Mouse (Mus musculus) adrenal gland, postnatal 36 days (tissue): ENCODE results near the gene Mphosph9. TPM values are rescaled to one million over a fixed set of nuclear protein-coding genes. Genes with fewer than 3 reads are reported as not detected.

ENCODE experiments used
- DNase-seq, 2 experiments: peaks; one replicate each; pipeline ENCODE4 v3.0.0; 2021; ENCODE audit warnings: mixed read lengths in 1 of 2
- total RNA-seq, 2 experiments: library from RNA; stranded (reverse); gene quantifications; 2 replicates each; pipeline ENCODE4 v1.2.3; 2021

Gene Mphosph9
- total RNA-seq, 2 experiments from 2014 or later = 6.8 to 10.4 TPM

GRCm38 (mm10) chr5:124214516-124215145 lies 113.1 kb downstream of the Mphosph9 start:
- DNase-seq = no peak

- peak; percentile 71 to 75 for DNase-seq
Observed at GRCm38 (mm10) chr5:124213588-124214469, 113.9 kb downstream of the Mphosph9 start.

DNA sequence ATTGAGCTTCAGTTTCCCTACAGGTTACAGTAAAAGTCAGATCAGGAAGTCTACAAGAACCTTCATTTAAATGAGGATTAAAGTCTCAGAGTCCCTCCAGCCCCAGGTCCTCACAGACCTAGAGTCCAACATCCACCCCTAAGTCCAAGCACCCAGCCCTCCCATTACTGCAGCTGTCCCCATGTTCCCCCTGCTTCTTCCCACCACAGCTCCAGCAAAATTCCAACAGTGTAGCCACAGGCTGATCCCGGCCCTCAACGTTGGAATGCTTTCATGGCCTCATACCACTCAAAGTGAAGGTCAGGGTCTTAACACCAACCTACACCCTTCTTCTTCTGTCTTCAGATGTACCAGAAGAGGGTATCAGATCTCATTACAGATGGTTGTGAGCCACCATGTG lies 116.1 kb downstream of the Mphosph9 start:
- no peak for DNase-seq

DNA sequence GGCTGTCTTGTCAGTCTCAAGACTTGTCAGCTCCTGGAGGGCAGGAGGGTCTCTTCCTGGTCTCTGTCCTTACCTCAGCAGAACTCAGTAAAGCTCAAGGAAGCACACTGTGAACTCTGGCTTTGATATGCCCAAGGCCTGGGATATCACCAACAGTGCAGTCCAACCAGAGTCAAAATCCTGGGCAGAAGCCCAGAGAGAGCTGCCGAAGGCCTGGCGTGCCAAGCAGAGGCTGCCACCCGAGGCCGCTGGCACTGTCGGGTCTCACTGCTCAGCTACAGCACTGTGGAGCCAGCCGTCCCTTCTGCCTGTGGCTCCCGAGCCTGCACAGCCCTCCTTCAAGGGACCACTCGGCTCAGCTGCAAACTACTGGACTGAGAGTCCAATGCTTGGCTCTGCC lies 116.5 kb downstream of the Mphosph9 start:
- peak; percentile 87 to 89 for DNase-seq

- peak; percentile 47 to 56 for DNase-seq
Observed at GRCm38 (mm10) chr5:124210281-124211016, 117.3 kb downstream of the Mphosph9 start.

DNA sequence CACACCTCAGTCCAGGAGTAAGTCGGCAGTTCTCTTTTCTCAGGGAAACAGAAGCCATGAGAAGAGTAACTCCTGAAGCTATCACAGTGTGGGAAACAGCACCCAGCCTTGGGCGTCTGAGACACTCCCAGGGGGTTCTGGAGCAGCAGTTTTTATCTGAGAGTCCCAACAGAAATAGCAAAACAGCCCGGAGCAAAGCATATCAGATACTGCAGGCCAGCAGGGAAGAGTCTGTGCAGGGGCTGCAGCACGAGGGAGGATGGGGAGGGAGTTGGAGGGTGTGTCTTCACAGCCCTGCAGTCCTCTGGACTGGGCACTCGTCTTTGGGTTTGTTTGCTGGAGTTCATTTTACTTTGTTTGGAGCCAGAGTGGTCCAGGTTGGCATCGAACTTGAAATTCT lies 117.9 kb downstream of the Mphosph9 start:
- DNase-seq = no peak

DNA sequence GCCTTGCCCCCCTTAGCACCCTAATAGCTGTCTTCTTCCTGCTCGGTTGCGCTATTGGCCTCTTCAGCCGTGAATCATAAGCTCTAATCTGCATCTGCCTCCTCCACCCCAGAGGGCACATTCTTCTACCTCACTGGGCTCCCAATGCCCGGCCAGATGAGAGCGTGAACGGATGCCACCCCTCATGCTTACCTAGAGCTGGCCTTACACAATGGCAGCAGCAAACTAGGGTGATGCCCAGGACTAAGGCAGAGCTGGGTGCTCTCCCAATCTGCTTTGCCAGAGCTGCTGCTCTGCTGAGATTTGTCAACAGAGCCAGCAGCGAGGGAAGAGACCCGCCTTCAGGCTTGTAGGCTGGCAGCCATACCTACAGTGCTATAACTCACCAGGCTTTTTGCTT lies 119.7 kb downstream of the Mphosph9 start:
- no peak for DNase-seq

GRCm38 (mm10) chr5:124206481-124207038 lies 121.2 kb downstream of the Mphosph9 start:
- peak in 1 of 2 experiments; percentile 48 for DNase-seq

- no peak for DNase-seq
Observed at GRCm38 (mm10) chr5:124205809-124206380, 121.9 kb downstream of the Mphosph9 start.

DNA sequence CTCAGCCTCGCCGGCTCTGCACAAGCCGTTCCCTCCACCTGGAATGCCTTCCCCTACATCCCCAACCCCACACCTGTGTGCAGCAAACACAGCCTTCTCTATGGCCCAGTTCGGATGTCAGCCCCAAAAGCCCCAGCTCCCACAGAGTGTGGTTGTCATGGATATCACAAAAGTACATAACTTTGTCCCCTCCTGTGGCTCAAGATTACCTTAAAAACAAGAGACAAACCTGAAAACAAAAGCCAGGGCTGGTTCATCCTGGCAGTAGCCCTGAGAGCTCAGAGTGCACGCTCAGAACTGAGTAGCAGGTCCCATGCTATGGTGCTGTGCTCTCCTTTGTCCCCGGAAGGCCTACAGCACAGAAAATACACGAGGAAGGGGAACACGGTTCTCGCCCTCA lies 122.6 kb downstream of the Mphosph9 start:
- DNase-seq = no peak

DNA sequence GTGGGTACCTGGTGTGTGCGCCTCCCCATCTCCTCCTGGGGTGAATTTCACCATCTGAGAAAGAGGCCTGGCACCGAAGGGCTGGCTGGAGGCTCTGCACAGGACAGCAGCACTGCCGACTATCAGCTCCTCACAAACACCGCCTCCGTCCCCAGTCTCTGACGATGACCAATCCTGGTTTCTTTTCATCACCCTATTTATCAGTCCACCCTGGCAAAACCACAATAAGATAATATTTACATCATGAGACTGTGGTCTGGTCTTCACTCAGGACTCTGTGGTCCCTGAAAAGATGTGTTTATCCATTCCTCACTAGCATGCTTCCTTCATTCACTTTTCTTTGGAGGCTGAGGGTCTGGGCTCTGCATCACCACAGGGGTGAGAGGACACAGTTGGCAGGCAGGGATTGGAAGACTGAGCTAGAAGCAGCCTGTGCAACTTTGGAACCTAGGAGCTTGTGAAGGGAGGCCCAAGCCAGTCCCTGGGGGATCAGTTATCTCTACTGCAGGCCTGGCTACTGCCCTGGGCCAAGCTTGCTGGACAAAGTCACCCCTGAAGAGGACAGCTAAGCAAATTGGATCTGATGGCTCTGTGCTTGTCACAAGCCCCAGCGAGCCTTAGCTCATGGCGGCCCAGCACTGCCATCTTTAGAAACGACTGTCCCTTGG lies 123.5 kb downstream of the Mphosph9 start:
- no peak for DNase-seq

GRCm38 (mm10) chr5:124203251-124203650 lies 124.5 kb downstream of the Mphosph9 start:
- DNase-seq = no peak

GRCm38 (mm10) chr5:124202071-124202470 lies 125.7 kb downstream of the Mphosph9 start:
- no peak for DNase-seq

DNA sequence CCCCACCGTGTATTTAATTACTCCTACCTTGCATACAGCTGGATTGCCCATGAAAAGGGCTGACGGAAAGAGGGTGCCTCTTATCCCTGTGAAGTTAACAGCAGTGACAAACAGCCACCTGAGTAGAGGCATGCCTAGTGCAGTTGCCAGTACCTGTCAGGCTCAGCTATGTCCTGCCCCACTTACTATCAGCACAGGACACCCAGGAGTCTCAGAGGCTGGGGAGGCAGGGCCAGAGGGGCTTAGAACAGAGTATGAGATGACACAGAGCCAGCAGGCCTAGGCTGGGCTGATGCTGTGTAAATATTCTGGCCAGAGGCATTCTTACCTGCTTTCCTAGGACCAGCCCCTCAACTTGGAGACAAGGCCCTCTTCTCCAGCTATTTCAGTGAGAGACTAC lies 126.2 kb downstream of the Mphosph9 start:
- no peak for DNase-seq

Other genes with a start within 250 kb of the Mphosph9 start
- 10 to 100 TPM; 10.8 to 11.4 TPM for gene Abcb9, start 232.2 kb downstream of the Mphosph9 start, total RNA-seq
- 10 to 100 TPM; 34.2 to 41.1 TPM for gene Ogfod2, start 215.7 kb downstream of the Mphosph9 start, total RNA-seq
- gene Arl6ip4, start 211.9 kb downstream of the Mphosph9 start, total RNA-seq = 10 to 100 TPM; 50.0 to 69.2 TPM
- 10 to 100 TPM; 50.0 to 57.2 TPM for gene Pitpnm2, start 78.2 kb downstream of the Mphosph9 start, total RNA-seq
- 10 to 100 TPM; 14.8 to 15.0 TPM for gene 2810006K23Rik, start 117 bp upstream of the Mphosph9 start, total RNA-seq
- gene Cdk2ap1, start 35.1 kb upstream of the Mphosph9 start, total RNA-seq = 100 to 1,000 TPM; 155 to 187 TPM
- gene Sbno1, start 98.0 kb upstream of the Mphosph9 start, total RNA-seq = 100 to 1,000 TPM in 1 of 2 experiments, 10 to 100 TPM in 1; 84.3 to 100 TPM
- gene Kmt5a, start 112.0 kb upstream of the Mphosph9 start, total RNA-seq = 100 to 1,000 TPM; 172 to 188 TPM
- gene Rilpl2, start 150.4 kb upstream of the Mphosph9 start, total RNA-seq = 10 to 100 TPM; 21.4 to 23.9 TPM
- 10 to 100 TPM; 19.4 to 20.5 TPM for gene Snrnp35, start 155.2 kb upstream of the Mphosph9 start, total RNA-seq
- 10 to 100 TPM; 16.2 to 17.4 TPM for gene Rilpl1, start 203.4 kb upstream of the Mphosph9 start, total RNA-seq
- 100 to 1,000 TPM; 226 to 241 TPM for gene Tmed2, start 212.7 kb upstream of the Mphosph9 start, total RNA-seq
- gene Ddx55, start 224.9 kb upstream of the Mphosph9 start, total RNA-seq = 10 to 100 TPM; 11.8 to 13.2 TPM